Mouse (Mus musculus) midbrain, embryonic 15.5 days (tissue): ENCODE results near the gene Gm49342. TPM values are rescaled to one million over a fixed set of nuclear protein-coding genes. Genes with fewer than 3 reads are reported as not detected.

ENCODE experiments used
- ATAC-seq: fragments of 200-750 bp; cut with Nextera tagmentation; replicated peaks from 2 replicates; pipeline ENCODE4 v1.8.0; 2017; ENCODE audit warnings: moderate TSS enrichment
- H3K27ac ChIP-seq: fragments of 300-500 bp; sonication (generic); 2 replicates; pipeline ENCODE4 v1.5.1; 2015; ENCODE audit warnings: mild to moderate bottlenecking, inconsistent platforms
- H3K27me3 ChIP-seq: fragments of 300-500 bp; sonication (generic); replicated peaks from 2 replicates; pipeline ENCODE4 v1.6.1; 2015; ENCODE audit warnings: inconsistent platforms
- H3K36me3 ChIP-seq: fragments of 300-500 bp; sonication (generic); replicated peaks from 2 replicates; pipeline ENCODE4 v1.6.1; 2015; ENCODE audit warnings: inconsistent platforms
- H3K4me1 ChIP-seq: fragments of 300-500 bp; sonication (generic); 2 replicates; pipeline ENCODE4 v1.6.1; 2015; ENCODE audit warnings: inconsistent platforms
- H3K4me2 ChIP-seq: fragments of 300-500 bp; sonication (generic); 2 replicates; pipeline ENCODE4 v1.6.1; 2015; ENCODE audit warnings: inconsistent platforms, mild to moderate bottlenecking, moderate library complexity
- H3K4me3 ChIP-seq: fragments of 300-500 bp; sonication (generic); 2 replicates; pipeline ENCODE4 v1.5.1; 2015; ENCODE audit warnings: mild to moderate bottlenecking, inconsistent platforms
- H3K9ac ChIP-seq: fragments of 300-500 bp; sonication (generic); 2 replicates; pipeline ENCODE4 v1.6.1; 2015; ENCODE audit warnings: mild to moderate bottlenecking, inconsistent platforms
- H3K9me3 ChIP-seq: fragments of 300-500 bp; sonication (generic); 2 replicates; pipeline ENCODE4 v1.6.1; 2016; ENCODE audit warnings: inconsistent platforms
- WGBS: fragments of 180-500 bp; shearing (Covaris S2); methylation state at CpG from one replicate; pipeline ENCODE4 v1.1.7; 2015; ENCODE audit warnings: mixed read lengths; 5-methylcytosine and 5-hydroxymethylcytosine counted together
- polyA plus RNA-seq: library from polyadenylated mRNA; unstranded; fragments of >200 nt; fragmentation: Nextera tagmentation; extraction: Ambion mirVana; gene quantifications from 2 replicates; pipeline ENCODE4 v1.2.1, GENCODE M21; 2015

The Gm49342 gene
- polyA plus RNA-seq, 1 experiment from 2014 or later = not detected

GRCm38 (mm10) chr14:51007914-51008713, 63.8 kb downstream of the Gm49342 start:
- Histone ChIP-seq H3K27me3 (no peaks in the 10 kb centered on the region), H3K9ac (no peak overlapping the region), H3K4me2 (no peak overlapping the region), H3K4me1 (no peaks in the 10 kb centered on the region), H3K27ac (no peak overlapping the region), H3K36me3 (no peaks in the 10 kb centered on the region), H3K4me3 (no peak overlapping the region), H3K9me3 (no peaks in the 10 kb centered on the region)
- no peak for ATAC-seq
- WGBS = 78% methylated on average over 13 of the region's 13 CpGs

- H3K27me3 ChIP-seq = no peaks in the 10 kb centered on the region
- 86% methylated on average over 4 of the region's 4 CpGs for WGBS
- ATAC-seq = no peak
- H3K36me3 ChIP-seq = no peaks in the 10 kb centered on the region
- no peak overlapping the region for H3K27ac ChIP-seq
- H3K4me1 ChIP-seq = no peaks in the 10 kb centered on the region
- H3K9ac ChIP-seq = no peak overlapping the region
- H3K4me3 ChIP-seq = no peak overlapping the region
- H3K4me2 ChIP-seq = no peak overlapping the region
- no peaks in the 10 kb centered on the region for H3K9me3 ChIP-seq
Observed at GRCm38 (mm10) chr14:51008781-51009180, 64.5 kb downstream of the Gm49342 start.

GRCm38 (mm10) chr14:51009572-51009971, 65.3 kb downstream of the Gm49342 start:
- no peaks in the 10 kb centered on the region for H3K27me3 ChIP-seq
- no peaks in the 10 kb centered on the region for H3K4me1 ChIP-seq
- no peak overlapping the region for H3K9ac ChIP-seq
- no peak overlapping the region for H3K27ac ChIP-seq
- H3K4me2 ChIP-seq = no peak overlapping the region
- H3K36me3 ChIP-seq = no peaks in the 10 kb centered on the region
- no peak overlapping the region for H3K4me3 ChIP-seq
- ATAC-seq = no peak
- H3K9me3 ChIP-seq = no peaks in the 10 kb centered on the region
- WGBS = 84% methylated on average over 6 of the region's 6 CpGs

Other genes with a start within 250 kb of the Gm49342 start
- gene Olfr748, start 237.1 kb upstream of the Gm49342 start, polyA plus RNA-seq = not detected in 2 replicates
- not detected in 2 replicates for gene Olfr749, start 199.4 kb upstream of the Gm49342 start, polyA plus RNA-seq
- gene Ttc5, start 159.0 kb upstream of the Gm49342 start, polyA plus RNA-seq = 137 and 142 TPM in 2 replicates
- not detected in 2 replicates for gene Ccnb1ip1, start 136.8 kb upstream of the Gm49342 start, polyA plus RNA-seq
- 42.8 and 43.7 TPM in 2 replicates for gene Parp2, start 136.7 kb upstream of the Gm49342 start, polyA plus RNA-seq
- 2.0 and 2.6 TPM in 2 replicates for gene Tep1, start 74.0 kb upstream of the Gm49342 start, polyA plus RNA-seq
- 1.8 and 2.1 TPM in 2 replicates for gene Klhl33, start 47.0 kb upstream of the Gm49342 start, polyA plus RNA-seq
- 104 and 116 TPM in 2 replicates for gene Osgep, start 19.6 kb upstream of the Gm49342 start, polyA plus RNA-seq
- gene Apex1, start 19.5 kb upstream of the Gm49342 start, polyA plus RNA-seq = 190 and 191 TPM in 2 replicates
- 101 and 111 TPM in 2 replicates for gene Pip4p1, start 13.7 kb upstream of the Gm49342 start, polyA plus RNA-seq
- 20.3 and 21.3 TPM in 2 replicates for gene Pnp, start 13.4 kb upstream of the Gm49342 start, polyA plus RNA-seq
- 0.45 and 0.57 TPM in 2 replicates for gene Pnp2, start 11.5 kb downstream of the Gm49342 start, polyA plus RNA-seq
- 0.11 TPM in 1 of 2 replicates, not detected in the other for gene Rnase10, start 63.2 kb downstream of the Gm49342 start, polyA plus RNA-seq
- not detected in 2 replicates for gene Rnase9, start 97.4 kb downstream of the Gm49342 start, polyA plus RNA-seq
- not detected in 2 replicates for gene Rnase11, start 105.6 kb downstream of the Gm49342 start, polyA plus RNA-seq
- not detected in 2 replicates for gene Rnase12, start 113.1 kb downstream of the Gm49342 start, polyA plus RNA-seq
- gene Olfr750, start 129.9 kb downstream of the Gm49342 start, polyA plus RNA-seq = 0.08 and 0.09 TPM in 2 replicates
- gene Rnase4, start 146.6 kb downstream of the Gm49342 start, polyA plus RNA-seq = 13.9 and 15.6 TPM in 2 replicates
- gene Ang, start 146.6 kb downstream of the Gm49342 start, polyA plus RNA-seq = 4.5 and 4.8 TPM in 2 replicates
- gene Eddm3b, start 169.9 kb downstream of the Gm49342 start, polyA plus RNA-seq = not detected in 2 replicates
- 1.1 and 1.3 TPM in 2 replicates for gene Rnase6, start 179.4 kb downstream of the Gm49342 start, polyA plus RNA-seq
- 0.34 TPM in 1 of 2 replicates, not detected in the other for gene Rnase1, start 202.3 kb downstream of the Gm49342 start, polyA plus RNA-seq
- gene Rnase2b, start 217.7 kb downstream of the Gm49342 start, polyA plus RNA-seq = not detected in 2 replicates